In genomic region chr11:20890479-20890878, GRCm38 (mm10) we compare ENCODE assay signal across 20 mouse cellular contexts. TPM values are rescaled to one million over a fixed set of nuclear protein-coding genes. Genes with fewer than 3 reads are reported as not detected.
DNase-seq lines count a peak whose midpoint lies in the region; ATAC-seq and TF ChIP-seq lines count a peak whose summit lies in the region.
"Had no signal": no experiment of that assay in that cellular context is flagged by ENCODE, and none has a peak within 500 bp of the region (broad histone marks: within the 10 kb centered on the region; RNA-seq: fewer than 3 reads in every experiment).

No protein-coding gene starts in this region.

- no peak overlapping the region for H3K4me2 ChIP-seq in intestine, postnatal 0 days (replicated peaks; ENCODE audit: low read depth)
- H3K4me2 ChIP-seq in intestine, embryonic 16.5 days (ENCODE audit: low read depth, low read length): no peak overlapping the region
- no peak overlapping the region for H3K4me2 ChIP-seq in liver, embryonic 14.5 days (ENCODE audit: low read depth)
- H3K4me2 ChIP-seq in liver, embryonic 11.5 days: no peak overlapping the region
- H3K4me2 ChIP-seq: embryonic facial prominence, embryonic 13.5 days; heart, embryonic 11.5 days; kidney, embryonic 15.5 days; liver, embryonic 13.5 days; midbrain, embryonic 13.5 days had no signal

- H3K27ac ChIP-seq in intestine, postnatal 0 days (ENCODE audit: low read depth, low read length): no peak overlapping the region
- H3K27ac ChIP-seq in intestine, embryonic 16.5 days (ENCODE audit: low read length): no peak overlapping the region
- no peak overlapping the region for H3K27ac ChIP-seq in liver, embryonic 14.5 days
- H3K27ac ChIP-seq in liver, embryonic 11.5 days (ENCODE audit: low read depth, low read length): no peak overlapping the region
- H3K27ac ChIP-seq in ES-Bruce4 (ENCODE audit: insufficient read depth, low read length): no peak overlapping the region
- H3K27ac ChIP-seq: embryonic facial prominence, embryonic 13.5 days; forebrain, embryonic 10.5 days; kidney, embryonic 15.5 days; liver, embryonic 13.5 days; midbrain, embryonic 13.5 days had no signal

- H3K36me3 ChIP-seq in intestine, postnatal 0 days (ENCODE audit: control insufficient read depth, insufficient read depth): no peaks in the 10 kb centered on the region
- H3K36me3 ChIP-seq in intestine, embryonic 16.5 days (ENCODE audit: control insufficient read depth, insufficient read depth, low read length): no peaks in the 10 kb centered on the region
- no peaks in the 10 kb centered on the region for H3K36me3 ChIP-seq in liver, embryonic 14.5 days (replicated peaks; ENCODE audit: control insufficient read depth, insufficient read depth, low read depth)
- no peaks in the 10 kb centered on the region for H3K36me3 ChIP-seq in liver, embryonic 11.5 days (ENCODE audit: control insufficient read depth, insufficient read depth, low read length)
- no peaks in the 10 kb centered on the region for H3K36me3 ChIP-seq in ES-Bruce4 (ENCODE audit: control insufficient read depth, insufficient read depth, low read length, poor library complexity, severe bottlenecking)
- H3K36me3 ChIP-seq: embryonic facial prominence, embryonic 13.5 days; forebrain, embryonic 10.5 days; kidney, embryonic 15.5 days; liver, embryonic 13.5 days; midbrain, embryonic 13.5 days had no signal

- H3K4me3 ChIP-seq in intestine, postnatal 0 days (ENCODE audit: low read depth, low read length): no peak overlapping the region
- no peak overlapping the region for H3K4me3 ChIP-seq in intestine, embryonic 16.5 days (ENCODE audit: low read length)
- H3K4me3 ChIP-seq in liver, embryonic 14.5 days (ENCODE audit: insufficient read depth in 1 of 2, low read depth in 2 of 2, low read length in 2 of 2): no peak overlapping the region
- no peak overlapping the region for H3K4me3 ChIP-seq in liver, embryonic 11.5 days (ENCODE audit: low read depth, low read length)
- no peak overlapping the region for H3K4me3 ChIP-seq in ES-Bruce4 (ENCODE audit: low read depth, low read length)
- H3K4me3 ChIP-seq: embryonic facial prominence, embryonic 13.5 days; forebrain, embryonic 10.5 days; kidney, embryonic 15.5 days; liver, embryonic 13.5 days; midbrain, embryonic 13.5 days had no signal

- no peak for ATAC-seq in intestine, postnatal 0 days
- ATAC-seq in intestine, embryonic 16.5 days: no peak
- ATAC-seq in liver, embryonic 14.5 days (ENCODE audit: insufficient read depth): no peak
- no peak for ATAC-seq in liver, embryonic 11.5 days (replicated peaks; ENCODE audit: low FRiP score)
- ATAC-seq: midbrain, embryonic 13.5 days had no signal

- H3K27me3 ChIP-seq in intestine, postnatal 0 days (replicated peaks; ENCODE audit: control insufficient read depth, insufficient read depth, low read length): no peaks in the 10 kb centered on the region
- no peaks in the 10 kb centered on the region for H3K27me3 ChIP-seq in intestine, embryonic 16.5 days (replicated peaks; ENCODE audit: control insufficient read depth, insufficient read depth, low read length)
- peaks cover 5% of the 10 kb centered on the region for H3K27me3 ChIP-seq in liver, embryonic 14.5 days (ENCODE audit: control insufficient read depth, insufficient read depth, low read length)
- peaks cover 21% of the 10 kb centered on the region for H3K27me3 ChIP-seq in liver, embryonic 11.5 days (replicated peaks; ENCODE audit: control insufficient read depth, insufficient read depth, low read length)
- H3K27me3 ChIP-seq in ES-Bruce4 (ENCODE audit: control insufficient read depth, insufficient read depth, low read length, poor library complexity, severe bottlenecking): no peaks in the 10 kb centered on the region
- H3K27me3 ChIP-seq: kidney, embryonic 15.5 days; midbrain, embryonic 13.5 days had no signal

- 67% methylated on average over 3 of the region's 3 CpGs for whole genome bisulfite sequencing in intestine, postnatal 0 days
- 64% methylated on average over 3 of the region's 3 CpGs for WGBS in intestine, embryonic 16.5 days
- 55% methylated on average over 3 of the region's 3 CpGs for WGBS in liver, embryonic 14.5 days (ENCODE audit: insufficient replicate concordance)
- WGBS in liver, embryonic 11.5 days: 63% methylated on average over 3 of the region's 3 CpGs

- no peak for TF ChIP-seq EP300 in liver, embryonic 14.5 days (IDR thresholded peaks at IDR 0.05; ENCODE audit: low read depth)
- no peak for TF ChIP-seq EP300 in ES-Bruce4 (IDR thresholded peaks at IDR 0.05; ENCODE audit: insufficient read depth, low read depth, low read length)

- no peak for DNase-seq in liver, embryonic 14.5 days (ENCODE audit: low read depth in 3 of 3, low spot score in 3 of 3)
- DNase-seq in liver, embryonic 11.5 days (ENCODE audit: low spot score): no peak
- DNase-seq in adipocyte (ENCODE audit: low spot score): peak; percentile 30
- DNase-seq in urinary bladder, postnatal 10 days (ENCODE audit: low spot score): no peak
- DNase-seq in testis, postnatal 14 days (ENCODE audit: low spot score): no peak
- DNase-seq: adrenal gland, postnatal 10 days; cerebellum, adult 11-12 months; gastrocnemius, postnatal 25 days; heart, postnatal 4 days; liver, embryonic 13.5 days; right cerebral cortex, postnatal 4 days; thymus, adult 18-20 months had no signal

- no peak overlapping the region for H3K9ac ChIP-seq in intestine, postnatal 0 days (ENCODE audit: low read depth, low read length)
- H3K9ac ChIP-seq in intestine, embryonic 16.5 days (ENCODE audit: low read depth, low read length): no peak overlapping the region
- H3K9ac ChIP-seq in liver, embryonic 14.5 days (replicated peaks): no peak overlapping the region
- H3K9ac ChIP-seq in liver, embryonic 11.5 days (ENCODE audit: low read depth, low read length): no peak overlapping the region
- H3K9ac ChIP-seq in ES-Bruce4 (ENCODE audit: low read depth, poor library complexity, severe bottlenecking): no peak overlapping the region
- H3K9ac ChIP-seq: embryonic facial prominence, embryonic 13.5 days; kidney, embryonic 15.5 days; liver, embryonic 13.5 days; midbrain, embryonic 13.5 days had no signal

- H3K9me3 ChIP-seq in intestine, postnatal 0 days (ENCODE audit: control insufficient read depth): no peaks in the 10 kb centered on the region
- no peaks in the 10 kb centered on the region for H3K9me3 ChIP-seq in intestine, embryonic 16.5 days (ENCODE audit: control insufficient read depth, low read length)
- no peaks in the 10 kb centered on the region for H3K9me3 ChIP-seq in liver, embryonic 14.5 days (ENCODE audit: control insufficient read depth, low read length)
- H3K9me3 ChIP-seq in liver, embryonic 11.5 days (ENCODE audit: control insufficient read depth, low read length): no peaks in the 10 kb centered on the region
- no peaks in the 10 kb centered on the region; the same call in 1 of the 2 replicates for H3K9me3 ChIP-seq in ES-Bruce4 (replicated peaks; ENCODE audit: control insufficient read depth, insufficient read depth, low read length, poor library complexity, severe bottlenecking)
- H3K9me3 ChIP-seq: embryonic facial prominence, embryonic 13.5 days; forebrain, embryonic 10.5 days; kidney, embryonic 15.5 days; liver, embryonic 13.5 days; midbrain, embryonic 13.5 days had no signal

- no peaks in the 10 kb centered on the region for H3K4me1 ChIP-seq in intestine, postnatal 0 days (replicated peaks; ENCODE audit: control insufficient read depth, insufficient read depth, low read length)
- H3K4me1 ChIP-seq in intestine, embryonic 16.5 days (ENCODE audit: control insufficient read depth, insufficient read depth, low read length): no peaks in the 10 kb centered on the region
- no peaks in the 10 kb centered on the region for H3K4me1 ChIP-seq in liver, embryonic 14.5 days (replicated peaks; ENCODE audit: control insufficient read depth in 2 of 2, insufficient read depth in 2 of 2, low read length in 1 of 2)
- H3K4me1 ChIP-seq in liver, embryonic 11.5 days (replicated peaks; ENCODE audit: control insufficient read depth, insufficient read depth, low read length): no peaks in the 10 kb centered on the region
- H3K4me1 ChIP-seq in ES-Bruce4 (ENCODE audit: control insufficient read depth, insufficient read depth, low read length): no peaks in the 10 kb centered on the region
- H3K4me1 ChIP-seq: embryonic facial prominence, embryonic 13.5 days; forebrain, embryonic 10.5 days; liver, embryonic 13.5 days; midbrain, embryonic 13.5 days had no signal

- peak; percentile 63 for TF ChIP-seq CTCF in intestine, postnatal 0 days (IDR thresholded peaks at IDR 0.05; ENCODE audit: low read depth)
- 0 out of 2 replicates have a peak, but pooled peaks have one; percentile 21 for TF ChIP-seq CTCF in liver, embryonic 14.5 days (IDR thresholded peaks at IDR 0.05; ENCODE audit: low read depth)
- TF ChIP-seq CTCF in ES-Bruce4 (IDR thresholded peaks at IDR 0.05; ENCODE audit: low read depth, low read length): peak; percentile 24

- no peak for TF ChIP-seq POLR2A in ES-Bruce4 (IDR thresholded peaks at IDR 0.05; ENCODE audit: insufficient read depth, low read length)

RNA-seq across cellular contexts. Expression of gene Lgalsl, which starts 59.6 kb away (rescaled TPM):
- polyA plus RNA-seq in intestine, postnatal 0 days (2015; fragmentation: Nextera tagmentation; extraction: Ambion mirVana): 16.5 and 16.7 TPM in 2 replicates
- 24.0 and 24.3 TPM in 2 replicates for polyA plus RNA-seq in intestine, embryonic 16.5 days (2015; fragmentation: Nextera tagmentation; extraction: Ambion mirVana)
- polyA plus RNA-seq in liver, embryonic 14.5 days (2012; rRNA removed): 2.4 and 3.4 TPM in 2 replicates
- 7.3 and 9.7 TPM in 2 replicates for polyA plus RNA-seq in liver, embryonic 14.5 days (2014; fragmentation: Nextera tagmentation; extraction: Ambion mirVana)
- polyA plus RNA-seq in liver, embryonic 11.5 days (2014; fragmentation: Nextera tagmentation; extraction: Ambion mirVana): 20.4 and 25.4 TPM in 2 replicates
- polyA plus RNA-seq in ES-Bruce4 (2011; ENCODE audit: insufficient read depth, insufficient read length, low read depth, missing spikeins): 23.7 and 24.1 TPM in 2 replicates
